Mouse (Mus musculus): ENCODE data around the gene Tapbp. TPM values are rescaled to one million over a fixed set of nuclear protein-coding genes. Genes with fewer than 3 reads are reported as not detected.

The Tapbp gene
- polyA plus RNA-seq, 1 experiment = 367 TPM

- Histone ChIP-seq H3K4me1 (ENCODE audit: control insufficient read depth, insufficient read depth, insufficient read length, low read length) (peaks cover 6% of the 10 kb centered on the region), H3K36me3 (ENCODE audit: control insufficient read depth, insufficient read depth, low read length) (peaks cover 45% of the 10 kb centered on the region), H3K4me3 (ENCODE audit: low read depth, low read length) (no peak overlapping the region), H3K27ac (ENCODE audit: insufficient read depth, low read depth, low read length) (no peak overlapping the region), H3K27me3 (ENCODE audit: control insufficient read depth, insufficient read depth, low read length) (no peaks in the 10 kb centered on the region)
- 90% methylated on average over 21 of the region's 21 CpGs for WGBS
- TF ChIP-seq POLR2A (IDR thresholded peaks at IDR 0.05; ENCODE audit: low read depth, low read length) = no peak
- TF ChIP-seq CTCF (IDR thresholded peaks at IDR 0.05; ENCODE audit: extremely low read depth, insufficient read length, insufficient replicate concordance, low read depth, low read length) = no peak
Observed at GRCm38 (mm10) chr17:33925406-33926116, 9.9 kb downstream of the Tapbp start.

- peaks cover 2% of the 10 kb centered on the region for H3K4me1 ChIP-seq (ENCODE audit: control insufficient read depth, insufficient read depth, insufficient read length, low read length)
- no peak for TF ChIP-seq POLR2A (IDR thresholded peaks at IDR 0.05; ENCODE audit: low read depth, low read length)
- TF ChIP-seq CTCF (IDR thresholded peaks at IDR 0.05; ENCODE audit: extremely low read depth, insufficient read length, insufficient replicate concordance, low read depth, low read length) = peak; percentile 56; the same call in 1 of the 2 replicates
- H3K4me3 ChIP-seq (ENCODE audit: low read depth, low read length) = no peak overlapping the region
- no peaks in the 10 kb centered on the region for H3K27me3 ChIP-seq (ENCODE audit: control insufficient read depth, insufficient read depth, low read length)
- 81% methylated on average over 17 of the region's 17 CpGs for whole genome bisulfite sequencing
- H3K36me3 ChIP-seq (ENCODE audit: control insufficient read depth, insufficient read depth, low read length) = peaks cover 40% of the 10 kb centered on the region
- no peak overlapping the region for H3K27ac ChIP-seq (ENCODE audit: insufficient read depth, low read depth, low read length)
Observed at GRCm38 (mm10) chr17:33926207-33926932, 10.7 kb downstream of the Tapbp start.

DNA sequence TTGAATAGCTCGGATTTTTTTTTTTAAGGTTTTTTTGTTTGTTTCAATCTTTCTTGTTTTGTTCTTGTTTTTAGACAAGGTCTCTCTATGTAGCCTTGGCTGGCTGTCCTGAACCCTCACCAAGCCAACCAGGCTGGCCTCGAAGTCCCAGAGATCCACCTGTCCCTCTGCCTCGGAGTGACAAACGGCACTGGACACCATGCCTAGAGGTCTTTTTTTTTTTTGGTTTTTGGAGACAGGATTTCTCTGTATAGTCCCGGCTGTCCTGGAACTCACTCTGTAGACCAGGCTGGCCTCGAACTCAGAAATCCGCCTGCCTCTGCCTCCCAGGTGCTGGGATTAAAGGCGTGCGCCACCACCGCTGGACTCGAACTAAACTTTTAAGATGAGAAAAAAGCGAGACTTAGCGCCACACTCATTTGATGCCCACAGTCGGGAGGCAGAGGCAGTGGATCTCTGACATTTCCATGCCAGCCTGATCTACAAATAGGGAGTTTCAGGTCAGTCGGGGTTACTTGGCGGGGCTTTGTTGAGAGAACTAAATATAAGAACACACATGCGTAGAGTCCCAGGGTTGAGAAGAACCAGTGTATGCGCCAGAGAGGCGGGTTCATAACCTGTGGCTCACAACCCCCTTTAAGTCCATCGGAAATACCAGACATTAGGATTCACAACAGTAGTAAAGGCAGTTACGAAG, 12.7 kb downstream of the Tapbp start:
- H3K36me3 ChIP-seq (ENCODE audit: control insufficient read depth, insufficient read depth, low read length) = peaks cover 36% of the 10 kb centered on the region
- peaks cover 2% of the 10 kb centered on the region; the same call in 1 of the 2 replicates for H3K4me1 ChIP-seq (ENCODE audit: control insufficient read depth, insufficient read depth, insufficient read length, low read length)
- TF ChIP-seq POLR2A (IDR thresholded peaks at IDR 0.05; ENCODE audit: low read depth, low read length) = no peak
- TF ChIP-seq CTCF (IDR thresholded peaks at IDR 0.05; ENCODE audit: extremely low read depth, insufficient read length, insufficient replicate concordance, low read depth, low read length) = no peak
- H3K27ac ChIP-seq (ENCODE audit: insufficient read depth, low read depth, low read length) = no peak overlapping the region
- no peak overlapping the region for H3K4me3 ChIP-seq (ENCODE audit: low read depth, low read length)
- no peaks in the 10 kb centered on the region for H3K27me3 ChIP-seq (ENCODE audit: control insufficient read depth, insufficient read depth, low read length)
- 59% methylated on average over 21 of the region's 21 CpGs for WGBS

- Histone ChIP-seq H3K4me3 (ENCODE audit: low read depth, low read length) (peak within 1 kb of the TSS; percentile 85), H3K27ac (ENCODE audit: insufficient read depth, low read depth, low read length) (peak within 1 kb of the TSS; percentile 92), H3K4me1 (ENCODE audit: control insufficient read depth, insufficient read depth, insufficient read length, low read length) (peaks cover 2% of the 10 kb centered on the region; the same call in 1 of the 2 replicates), H3K27me3 (ENCODE audit: control insufficient read depth, insufficient read depth, low read length) (no peaks in the 10 kb centered on the region), H3K36me3 (ENCODE audit: control insufficient read depth, insufficient read depth, low read length) (peaks cover 32% of the 10 kb centered on the region)
- under 1% methylated on average over 80 of the region's 80 CpGs for WGBS
- TF ChIP-seq POLR2A (IDR thresholded peaks at IDR 0.05; ENCODE audit: low read depth, low read length) (peak; percentile 11), CTCF (IDR thresholded peaks at IDR 0.05; ENCODE audit: extremely low read depth, insufficient read length, insufficient replicate concordance, low read depth, low read length) (peak; percentile 21; the same call in 1 of the 2 replicates)
Observed at GRCm38 (mm10) chr17:33929371-33930279, 13.9 kb downstream of the Tapbp start, which contains the start of gene Rgl2. Gene Rgl2 (plus strand): TSS chr17:33929543.

DNA sequence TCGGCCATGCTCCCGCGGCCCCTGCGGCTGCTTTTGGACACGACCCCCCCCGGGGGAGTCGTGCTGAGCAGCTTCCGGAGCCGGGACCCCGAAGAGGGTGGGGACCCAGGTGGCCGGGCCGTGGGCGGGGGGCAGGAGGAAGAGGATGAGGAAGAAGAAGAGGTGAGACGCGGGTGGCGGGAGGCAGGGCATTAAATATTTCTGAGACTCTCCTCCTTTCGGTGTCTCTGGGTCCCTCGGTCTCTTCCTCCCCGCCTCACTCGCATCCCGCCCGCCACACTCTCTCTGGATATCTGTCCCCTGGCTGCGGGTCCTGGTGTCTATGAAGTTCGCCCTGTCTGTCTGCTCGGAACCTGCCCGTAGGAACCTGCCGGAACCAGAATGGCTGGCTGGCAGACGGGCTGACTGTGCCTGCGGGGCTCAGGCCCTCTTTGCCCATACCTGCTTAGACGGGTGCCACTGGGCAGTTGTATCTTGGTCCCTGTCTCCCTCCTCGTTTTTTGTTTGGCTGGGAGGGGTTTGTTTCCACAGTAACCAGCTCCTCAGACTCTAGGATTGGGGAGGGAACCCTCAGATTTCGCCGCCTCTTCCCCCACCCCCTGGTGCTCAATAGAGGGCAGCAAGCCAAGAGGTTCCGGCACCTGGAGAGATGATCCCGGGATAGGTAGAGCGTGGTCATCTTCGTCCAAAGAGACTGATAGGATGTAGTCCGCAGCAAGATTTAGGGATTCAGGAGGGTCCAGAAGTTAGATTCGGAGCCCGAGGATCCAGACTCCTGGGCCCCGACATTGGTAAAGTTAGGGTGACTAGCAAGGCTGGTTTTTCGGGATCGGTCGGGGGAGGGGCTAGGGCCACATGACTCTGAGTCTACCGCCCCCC, 14.8 kb downstream of the Tapbp start:
- WGBS = under 1% methylated on average over 45 of the region's 45 CpGs
- TF ChIP-seq POLR2A (IDR thresholded peaks at IDR 0.05; ENCODE audit: low read depth, low read length) (peak; percentile 37; the same call in 1 of the 2 replicates), CTCF (IDR thresholded peaks at IDR 0.05; ENCODE audit: extremely low read depth, insufficient read length, insufficient replicate concordance, low read depth, low read length) (no peak)
- H3K4me3 ChIP-seq (ENCODE audit: low read depth, low read length) = peak overlapping the region; percentile 85

More for the DNA sequence above, 14.8 kb downstream of the Tapbp start:
- H3K27ac ChIP-seq (ENCODE audit: insufficient read depth, low read depth, low read length) = no peak overlapping the region; the same call in 1 of the 2 replicates
- H3K36me3 ChIP-seq (ENCODE audit: control insufficient read depth, insufficient read depth, low read length) = peaks cover 31% of the 10 kb centered on the region
- H3K4me1 ChIP-seq (ENCODE audit: control insufficient read depth, insufficient read depth, insufficient read length, low read length) = peaks cover 2% of the 10 kb centered on the region; the same call in 1 of the 2 replicates
- no peaks in the 10 kb centered on the region for H3K27me3 ChIP-seq (ENCODE audit: control insufficient read depth, insufficient read depth, low read length)
